Mouse (Mus musculus) right cerebral cortex, postnatal 10 days (tissue): ENCODE measurements around the gene Ankrd52.

Source experiments
- DNase-seq, 2 experiments: peaks; one replicate each; pipeline ENCODE4 v3.0.0; 2021; ENCODE audit warnings: low spot score in 2 of 2

Gene Ankrd52

DNA sequence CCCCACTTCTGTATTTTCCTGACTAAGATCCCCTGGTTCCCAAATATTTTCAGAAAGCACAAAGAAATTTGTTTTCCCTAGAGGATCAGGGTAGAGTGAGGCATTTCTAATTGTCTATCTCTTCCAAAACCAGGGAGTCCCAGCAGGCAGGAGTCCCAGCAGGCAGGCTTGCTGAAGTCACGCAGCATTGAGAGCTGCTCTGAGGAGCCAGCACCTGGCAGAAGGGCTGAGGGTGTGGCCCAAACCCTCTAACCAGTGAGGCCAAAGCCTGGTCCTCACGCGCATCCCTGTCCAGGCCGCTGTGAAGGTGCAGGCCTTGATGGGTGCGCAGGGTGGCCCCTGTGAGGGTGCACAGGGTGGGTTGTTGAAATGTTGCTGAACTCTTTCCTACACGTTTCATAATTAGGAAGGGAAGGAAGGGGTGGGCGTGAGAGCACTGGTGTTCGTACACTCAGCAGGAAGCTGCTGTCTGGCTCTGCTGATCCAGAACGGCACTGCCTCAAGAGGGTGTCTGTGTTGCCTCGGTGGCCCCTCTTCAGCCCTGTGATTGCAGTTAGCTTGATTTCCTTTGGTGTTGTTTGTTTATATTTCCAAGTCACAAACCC, 61.9 kb downstream of the Ankrd52 start:
- no peak for DNase-seq

DNA sequence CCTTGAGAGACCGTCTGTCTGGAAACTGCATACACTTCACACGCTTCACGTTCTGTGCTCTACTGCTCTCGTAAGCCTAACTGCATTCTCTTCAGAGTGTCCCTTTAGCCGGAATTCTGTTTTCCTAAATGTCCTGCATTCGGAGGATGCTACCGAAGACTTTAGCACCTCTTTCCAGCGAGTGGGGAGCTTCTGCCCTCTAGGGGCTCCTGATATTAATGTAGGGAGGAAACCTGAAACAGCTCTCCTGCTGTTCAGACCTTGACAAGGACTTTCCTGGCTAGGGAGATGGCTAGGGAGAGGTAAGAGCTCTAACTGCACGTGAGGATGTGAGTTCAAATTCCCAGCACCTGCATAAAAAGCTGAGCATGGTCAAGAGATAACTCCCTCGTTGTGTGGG, 63.5 kb downstream of the Ankrd52 start:
- no peak for DNase-seq

DNA sequence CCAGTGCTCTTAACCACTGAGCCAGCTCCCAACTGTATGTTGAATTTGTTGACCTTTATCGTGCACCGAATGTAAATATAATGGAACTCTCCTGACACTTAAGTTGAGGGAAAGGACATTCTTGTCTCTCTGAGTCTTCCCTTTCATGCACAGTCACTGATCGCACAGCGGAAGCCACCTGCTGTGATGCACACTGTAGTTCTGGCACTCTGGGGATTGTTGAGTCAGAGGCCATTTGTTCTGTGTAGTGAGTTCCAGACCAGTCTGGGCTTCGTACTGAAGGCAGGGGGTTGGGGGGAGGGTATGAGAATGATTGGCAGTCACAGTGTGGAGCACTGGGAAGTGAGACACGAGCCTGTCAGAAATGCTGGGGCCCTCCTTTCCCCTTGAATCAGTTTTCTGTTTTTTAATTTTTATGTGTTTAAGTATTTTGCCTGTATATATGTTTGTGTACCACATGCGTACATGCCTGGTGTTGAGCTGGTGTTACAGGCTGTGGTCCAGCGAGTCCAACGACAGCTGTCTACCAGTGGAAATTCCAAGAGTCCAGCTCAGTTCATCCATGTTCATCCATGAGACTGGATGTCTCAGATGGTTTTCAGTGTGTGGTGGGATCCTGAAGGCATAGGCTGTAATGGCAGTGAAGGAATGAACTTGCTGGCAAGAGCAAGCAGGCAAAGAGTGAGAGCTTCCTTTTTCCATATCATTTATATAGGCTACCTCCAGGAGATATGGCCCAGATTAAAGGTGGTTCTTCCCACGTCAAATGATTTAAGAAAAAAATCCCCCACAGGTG, 64.6 kb downstream of the Ankrd52 start:
- no peak for DNase-seq

DNA sequence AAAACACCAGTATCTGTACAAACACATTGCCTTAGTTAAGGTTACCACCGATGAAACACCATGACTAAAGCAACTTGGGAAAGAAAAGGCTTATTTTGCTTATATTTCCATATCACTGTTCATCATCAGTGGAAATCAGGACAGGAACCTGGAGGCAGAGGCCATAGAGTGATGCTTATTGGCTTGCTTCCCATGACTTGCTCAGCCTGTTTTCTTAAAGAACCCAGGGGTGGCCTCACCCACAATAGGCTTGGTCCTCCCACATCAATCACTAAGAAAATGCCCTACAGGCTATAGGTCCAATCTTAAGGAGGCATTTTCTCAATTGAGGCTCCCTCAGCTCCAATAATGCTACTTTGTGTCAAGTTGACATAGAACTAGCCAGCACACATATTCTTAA, 65.8 kb downstream of the Ankrd52 start:
- no peak for DNase-seq

DNA sequence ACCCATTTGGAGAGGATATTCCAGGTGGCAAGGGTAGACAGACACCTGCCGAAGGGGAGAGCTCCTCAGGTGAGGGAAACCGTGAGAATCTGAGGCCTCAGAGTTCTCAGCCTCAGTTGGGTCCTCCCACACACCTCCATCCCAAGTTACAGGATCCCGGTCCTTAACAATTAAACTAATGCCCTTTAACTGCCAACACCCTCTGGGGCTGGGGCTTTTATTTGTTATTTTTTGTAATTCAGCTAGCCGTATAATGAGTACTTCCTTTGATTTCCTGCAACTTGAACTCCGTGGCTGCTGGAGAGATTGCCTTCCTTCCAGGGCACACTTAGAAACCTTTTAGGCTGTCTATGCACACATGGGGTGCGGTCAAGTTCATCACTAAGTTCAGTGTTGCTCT, 67.4 kb downstream of the Ankrd52 start:
- DNase-seq = no peak

DNA sequence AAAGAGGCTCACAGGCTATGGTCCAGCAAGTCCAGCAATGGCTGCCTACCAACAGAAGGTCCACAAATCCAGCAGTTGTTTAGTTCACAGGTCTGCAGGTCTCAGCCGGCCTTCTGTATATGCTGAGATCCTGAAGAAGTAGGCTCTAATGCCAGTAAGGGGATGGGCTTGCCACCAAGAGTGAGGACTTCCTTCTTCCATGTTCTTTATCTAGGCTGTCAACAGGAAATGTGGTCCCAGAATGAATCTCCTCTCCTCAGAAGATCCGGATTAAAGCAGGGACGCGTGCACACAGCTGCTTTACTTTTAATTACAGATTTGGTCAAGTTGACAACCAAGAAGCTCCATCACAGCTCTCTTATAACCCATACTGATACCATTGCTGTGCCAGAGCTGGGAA, 68.5 kb downstream of the Ankrd52 start:
- DNase-seq = no peak

DNA sequence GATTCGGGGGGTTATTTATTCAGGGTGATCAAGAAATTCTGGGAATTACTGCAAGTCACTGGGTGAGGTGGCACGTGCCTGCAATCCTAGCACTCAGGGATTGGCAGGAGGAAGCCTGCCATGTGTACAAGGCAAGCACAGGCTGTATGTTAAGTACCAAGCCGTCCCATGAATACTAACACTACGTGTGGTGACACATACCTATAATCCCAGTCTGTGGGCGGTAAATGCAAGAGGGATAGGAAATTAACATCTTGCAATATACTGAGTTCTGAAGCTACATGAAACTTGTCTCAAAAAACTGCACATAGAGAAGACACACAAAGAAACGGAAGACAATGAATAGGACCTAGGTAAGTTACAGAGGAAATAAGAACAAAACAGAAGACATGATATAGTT, 74.1 kb downstream of the Ankrd52 start:
- no peak for DNase-seq

DNA sequence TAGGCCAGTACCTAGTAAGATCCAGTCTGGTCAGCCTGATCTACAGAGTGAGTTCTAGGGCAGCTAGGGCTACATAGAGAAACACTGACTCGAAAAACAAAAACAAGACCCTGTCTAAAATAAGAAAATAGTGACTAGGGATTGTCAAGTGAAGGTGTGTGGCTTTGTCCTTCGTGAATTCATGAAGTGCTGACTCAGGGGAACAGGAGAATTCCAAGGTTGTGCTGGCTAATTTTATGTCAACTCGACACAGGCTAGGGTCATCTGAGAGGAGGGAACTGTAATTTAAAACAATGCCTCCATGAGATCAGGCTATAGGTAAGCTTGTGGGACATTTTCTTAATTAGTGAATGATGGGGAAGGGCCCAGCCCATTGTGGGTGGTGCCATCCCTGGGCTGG, 77.6 kb downstream of the Ankrd52 start:
- DNase-seq = no peak

DNA sequence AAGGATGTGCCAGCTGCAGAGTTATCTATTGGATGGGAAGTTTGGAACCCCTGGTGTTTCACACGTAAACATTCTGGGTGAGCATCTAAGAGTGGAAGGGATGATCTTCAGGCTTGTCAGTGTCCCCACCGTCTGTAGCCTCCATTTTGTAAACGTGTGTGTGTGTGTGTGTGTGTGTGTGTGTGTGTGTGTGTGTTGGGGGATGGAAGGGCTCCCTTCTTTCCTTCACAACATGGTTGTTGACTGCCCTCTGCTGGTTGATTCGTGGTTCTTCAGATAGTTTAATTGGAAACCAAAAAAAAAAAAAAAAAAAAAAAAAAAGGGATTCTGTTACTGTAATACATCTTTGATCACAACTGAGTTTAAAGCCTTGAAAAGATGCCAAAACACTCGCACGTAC, 78.4 kb downstream of the Ankrd52 start:
- DNase-seq = peak; percentile 77 to 84

DNA sequence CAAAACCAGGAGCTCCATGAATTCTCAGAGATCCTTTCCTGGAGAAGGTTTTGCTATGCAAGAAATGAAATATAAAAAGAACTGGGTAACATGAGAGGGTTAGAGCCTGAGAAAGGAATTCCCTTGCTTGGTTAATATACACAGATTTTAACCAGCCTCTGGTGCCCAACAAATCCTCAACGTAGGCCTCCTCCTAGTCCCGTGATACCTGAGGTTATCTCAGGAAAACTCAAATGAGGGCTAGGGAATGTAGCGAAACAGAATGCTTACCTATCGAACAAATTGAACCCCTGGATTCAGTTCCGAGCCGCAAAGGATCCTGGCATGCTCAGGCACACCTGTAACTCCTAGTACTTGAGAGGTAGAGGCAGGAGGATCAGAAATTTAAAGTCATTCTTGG, 80.8 kb downstream of the Ankrd52 start:
- no peak for DNase-seq
